Mouse (Mus musculus) MN1 (cell line): ENCODE measurements around the gene Ube2t.

ENCODE experiments used
- DNase-seq: peaks from one replicate; pipeline ENCODE4 v3.0.0-alpha.2; 2016; ENCODE audit warnings: low spot score

Gene Ube2t

DNA sequence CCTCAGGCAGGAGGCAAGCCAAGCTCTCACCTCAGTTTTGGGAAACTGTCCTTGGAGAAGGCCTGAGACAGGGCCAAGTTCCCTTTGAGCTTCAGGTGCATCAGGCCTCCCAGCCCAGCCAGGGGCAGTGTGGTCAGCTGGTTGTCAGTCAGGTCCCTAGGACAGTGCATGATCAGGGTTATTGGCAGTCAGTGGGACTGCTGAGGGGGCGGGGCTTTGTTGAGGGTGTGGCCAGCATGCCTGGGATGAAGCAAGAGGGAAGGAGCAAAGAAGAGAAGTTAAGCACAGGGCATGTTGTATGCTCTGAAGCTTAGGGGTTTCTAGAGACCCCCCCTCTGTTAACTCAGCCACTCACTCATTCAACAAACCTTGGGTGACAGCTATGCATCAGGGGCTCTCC, 33.6 kb downstream of the Ube2t start:
- no peak for DNase-seq

GRCm38 (mm10) chr1:134996471-134996870, 34.1 kb downstream of the Ube2t start:
- no peak for DNase-seq

GRCm38 (mm10) chr1:134997568-134997967, 35.2 kb downstream of the Ube2t start:
- no peak for DNase-seq

DNA sequence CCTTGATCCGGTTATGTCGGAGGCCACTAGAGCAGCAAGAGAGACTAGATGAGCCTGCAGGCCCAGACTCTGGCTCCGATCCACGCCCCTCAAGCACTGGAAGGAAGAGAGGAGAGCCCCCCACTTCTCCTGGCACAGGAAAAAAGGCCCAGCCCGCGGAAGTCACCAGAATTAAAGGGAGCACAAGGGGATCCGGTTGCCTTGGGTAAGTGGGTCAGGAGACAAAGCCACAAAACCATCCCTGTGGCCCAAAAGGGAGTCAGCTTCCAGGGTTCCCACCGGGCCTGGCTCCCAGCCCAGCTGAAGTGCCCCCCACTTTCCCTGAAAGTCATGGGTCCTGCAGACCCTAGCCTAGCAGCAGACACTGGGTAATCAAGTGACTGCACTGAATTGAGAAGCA, 35.9 kb downstream of the Ube2t start:
- DNase-seq, result no peak

GRCm38 (mm10) chr1:135000527-135000926, 38.2 kb downstream of the Ube2t start:
- DNase-seq, result no peak

GRCm38 (mm10) chr1:135003346-135003745, 41.0 kb downstream of the Ube2t start:
- DNase-seq, result no peak

GRCm38 (mm10) chr1:135005696-135006095, 43.3 kb downstream of the Ube2t start:
- no peak for DNase-seq

- no peak for DNase-seq
Measured at GRCm38 (mm10) chr1:135009833-135010232, 47.5 kb downstream of the Ube2t start.

GRCm38 (mm10) chr1:135011912-135012311, 49.5 kb downstream of the Ube2t start:
- DNase-seq, result no peak

DNA sequence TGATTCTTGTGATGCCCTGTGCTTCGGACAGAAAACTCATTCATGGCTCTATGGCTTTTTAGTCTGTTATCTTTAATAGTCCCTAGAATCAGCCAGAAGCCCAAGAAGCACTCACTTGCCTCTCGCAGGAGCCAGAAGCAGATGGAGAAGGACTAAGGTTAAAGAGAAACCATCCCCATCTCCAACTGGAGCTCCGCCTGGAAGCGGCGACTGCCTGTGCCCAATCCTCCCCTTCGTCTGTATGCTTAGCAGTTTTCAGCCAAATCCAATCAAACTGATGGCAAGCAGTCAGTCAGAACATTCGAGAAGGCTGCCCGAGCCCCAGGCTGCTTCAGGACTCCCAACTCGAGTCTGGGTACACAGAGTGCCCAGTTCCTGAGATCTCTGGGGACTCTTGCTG, 50.1 kb downstream of the Ube2t start:
- no peak for DNase-seq

GRCm38 (mm10) chr1:135014921-135015445, 52.6 kb downstream of the Ube2t start:
- no peak for DNase-seq

DNA sequence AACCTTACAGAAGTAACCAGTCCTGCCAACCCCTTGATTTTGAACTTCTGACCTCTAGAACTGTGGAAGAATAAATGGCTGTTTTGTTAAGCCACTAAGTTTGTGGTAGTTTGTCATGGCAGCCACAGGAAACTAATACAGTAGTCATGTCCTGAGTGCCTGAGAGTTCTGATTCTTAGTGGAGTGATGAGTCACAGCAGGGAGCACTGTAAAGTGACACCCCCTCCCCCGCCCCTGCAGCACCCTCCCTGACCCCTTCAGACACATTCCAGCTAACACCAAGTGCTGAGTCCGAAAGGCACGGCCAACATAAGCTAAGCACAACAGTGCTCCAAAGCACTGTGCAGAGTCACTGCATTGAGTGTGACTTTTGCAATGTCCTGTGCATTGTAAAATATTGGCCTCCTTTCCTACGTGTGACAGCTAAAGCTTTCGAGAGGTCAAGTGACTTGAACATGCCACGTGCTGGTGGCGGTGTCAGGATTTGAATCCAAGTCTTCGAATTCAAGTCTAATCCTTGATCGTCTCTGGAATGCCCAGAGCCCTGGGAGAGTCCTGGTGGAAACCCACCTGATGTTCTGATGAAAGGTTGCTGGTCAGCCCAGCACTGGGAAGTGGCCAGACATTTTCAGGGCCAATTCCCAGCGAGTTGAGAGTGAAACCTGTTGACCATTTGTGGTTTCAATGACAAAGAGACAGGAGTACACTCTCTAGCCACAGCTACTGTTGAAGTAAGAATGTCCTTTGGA, 54.7 kb downstream of the Ube2t start:
- DNase-seq, result no peak

DNA sequence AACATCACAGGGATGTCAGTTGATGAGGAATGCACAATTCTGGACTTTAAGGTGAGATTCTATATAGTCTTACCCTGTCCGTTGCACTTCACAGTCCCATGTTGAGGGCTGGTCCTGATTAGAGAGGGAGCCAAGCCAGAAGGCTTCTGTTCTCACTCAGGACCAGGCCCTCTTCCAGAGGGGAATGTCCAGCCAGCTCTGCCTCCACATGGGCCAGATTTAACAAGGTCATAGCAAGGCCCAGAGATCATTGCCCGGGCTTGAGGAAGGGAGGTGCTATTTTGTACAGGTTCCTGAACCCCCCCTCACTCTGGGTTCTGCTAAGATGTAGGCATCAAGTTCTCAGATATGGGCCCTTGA, 55.3 kb downstream of the Ube2t start:
- no peak for DNase-seq

DNA sequence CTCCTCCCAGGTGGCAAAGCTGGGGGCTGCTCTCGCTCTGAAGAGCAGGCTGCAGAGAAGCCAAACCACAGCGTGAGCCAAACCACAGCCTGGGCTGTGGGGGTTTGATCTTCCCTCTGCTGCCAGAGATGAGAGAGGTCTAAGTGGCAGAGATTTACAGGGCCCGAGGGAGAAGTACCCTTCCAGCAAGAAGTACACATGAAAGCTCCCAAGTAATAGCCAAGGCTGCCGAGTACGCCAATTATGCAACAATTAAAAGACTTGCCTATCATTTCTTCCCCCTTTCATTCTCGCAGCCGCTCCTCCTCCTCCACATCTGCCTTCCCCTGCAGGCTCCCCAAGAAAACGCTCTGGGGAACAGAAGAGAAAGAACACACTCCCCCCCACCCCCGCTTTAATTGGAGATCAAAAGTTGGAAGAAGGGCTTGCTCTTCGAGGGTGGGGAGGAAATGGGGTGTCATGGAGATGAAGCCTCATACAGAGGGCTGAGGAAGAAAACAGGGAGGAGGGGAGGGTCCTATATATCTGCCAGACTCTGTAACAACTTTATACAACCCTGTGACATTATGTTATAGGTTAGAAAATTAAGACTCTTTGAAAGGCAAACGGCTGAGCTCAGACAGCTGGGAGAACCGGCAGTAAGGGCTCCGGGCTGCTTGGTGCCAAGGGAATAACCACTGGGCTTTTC, 56.9 kb downstream of the Ube2t start:
- peak; percentile 49 for DNase-seq

GRCm38 (mm10) chr1:135019775-135020167, 57.4 kb downstream of the Ube2t start:
- DNase-seq, result no peak

GRCm38 (mm10) chr1:135020281-135020940, 58.0 kb downstream of the Ube2t start:
- no peak for DNase-seq

- DNase-seq, result no peak
Measured at GRCm38 (mm10) chr1:135020970-135021369, 58.6 kb downstream of the Ube2t start.

DNA sequence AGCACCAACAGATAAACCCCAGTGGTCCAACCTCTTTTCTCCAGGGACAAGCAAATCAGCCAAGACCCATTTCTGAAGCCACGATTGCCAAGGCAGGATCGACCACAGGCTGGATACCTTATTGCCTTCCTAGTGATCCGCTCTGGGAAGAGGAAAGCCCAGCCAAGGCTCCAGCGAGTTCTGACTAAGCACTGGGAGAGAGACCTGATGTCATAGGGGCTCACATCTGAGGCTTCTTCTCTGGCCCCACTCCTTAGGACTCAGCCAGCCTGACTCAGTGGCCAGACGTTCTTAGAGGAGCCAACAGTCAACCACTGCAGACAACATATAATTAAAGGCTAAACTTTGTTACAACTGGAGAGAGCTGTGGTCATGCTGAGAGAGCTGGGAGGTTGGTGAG, 59.6 kb downstream of the Ube2t start:
- no peak for DNase-seq

DNA sequence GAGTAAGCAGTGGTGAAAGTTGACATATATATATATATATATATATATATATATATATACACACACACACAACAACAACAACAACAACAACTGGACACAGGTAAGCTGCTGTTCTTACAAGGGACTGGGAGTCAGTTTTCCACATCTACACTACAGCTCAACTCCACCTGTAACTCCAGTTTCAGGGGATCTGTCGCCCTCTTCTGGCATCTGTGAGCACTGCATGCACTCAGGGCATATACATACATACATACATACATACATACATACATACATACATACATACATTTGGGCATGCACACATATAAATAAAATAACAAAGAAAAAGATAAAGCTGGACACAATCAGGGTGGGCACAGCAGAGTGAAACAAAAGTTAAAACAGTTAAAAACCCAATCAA, 61.2 kb downstream of the Ube2t start:
- no peak for DNase-seq
